Mouse (Mus musculus): ENCODE results near the gene Sec14l4. TPM values are rescaled to one million over a fixed set of nuclear protein-coding genes. Genes with fewer than 3 reads are reported as not detected.

Sec14l4 gene
- polyA plus RNA-seq, 1 experiment from 2014 or later, result 0.50 TPM

GRCm38 (mm10) chr11:4029343-4029742 lies 1.9 kb upstream of the Sec14l4 start:
- ATAC-seq (replicated peaks; ENCODE audit: insufficient number of reproducible peaks, insufficient read depth, low FRiP score, low read depth), result no peak

GRCm38 (mm10) chr11:4031961-4032360 lies 699 bp downstream of the Sec14l4 start:
- Histone ChIP-seq H3K36me3 (no peaks in the 10 kb centered on the region), H3K4me1 (replicated peaks) (no peaks in the 10 kb centered on the region), H3K4me2 (no peak overlapping the region; the same call in 1 of the 2 replicates), H3K9me3 (replicated peaks) (no peaks in the 10 kb centered on the region), H3K4me3 (no peak overlapping the region), H3K27ac (no peak overlapping the region), H3K27me3 (peaks cover 18% of the 10 kb centered on the region), H3K9ac (no peak overlapping the region)
- 39% methylated on average over 12 of the region's 12 CpGs for WGBS
- no peak for ATAC-seq (replicated peaks; ENCODE audit: insufficient number of reproducible peaks, insufficient read depth, low FRiP score, low read depth)

More at GRCm38 (mm10) chr11:4029343-4029742, 1.9 kb upstream of the Sec14l4 start:
- 62% methylated on average over 4 of the region's 4 CpGs for WGBS
- H3K9me3 ChIP-seq (replicated peaks), result no peaks in the 10 kb centered on the region
- H3K4me3 ChIP-seq, result no peak overlapping the region
- H3K4me2 ChIP-seq, result no peak overlapping the region
- H3K27ac ChIP-seq, result no peak overlapping the region
- no peak overlapping the region for H3K9ac ChIP-seq
- no peaks in the 10 kb centered on the region for H3K36me3 ChIP-seq
- H3K27me3 ChIP-seq, result peaks cover 18% of the 10 kb centered on the region
- no peaks in the 10 kb centered on the region for H3K4me1 ChIP-seq (replicated peaks)

- no peak overlapping the region for H3K27ac ChIP-seq
- H3K4me3 ChIP-seq, result no peak overlapping the region
- WGBS, result 68% methylated on average over 7 of the region's 7 CpGs
- H3K9me3 ChIP-seq (replicated peaks), result no peaks in the 10 kb centered on the region
- H3K9ac ChIP-seq, result no peak overlapping the region
- no peak for ATAC-seq (replicated peaks; ENCODE audit: insufficient number of reproducible peaks, insufficient read depth, low FRiP score, low read depth)
- no peaks in the 10 kb centered on the region for H3K36me3 ChIP-seq
- H3K4me1 ChIP-seq (replicated peaks), result no peaks in the 10 kb centered on the region
- no peak overlapping the region for H3K4me2 ChIP-seq
- peaks cover 18% of the 10 kb centered on the region for H3K27me3 ChIP-seq
Observed at GRCm38 (mm10) chr11:4033471-4033870, 2.2 kb downstream of the Sec14l4 start.

- no peak for ATAC-seq (replicated peaks; ENCODE audit: insufficient number of reproducible peaks, insufficient read depth, low FRiP score, low read depth)
- H3K27me3 ChIP-seq, result peaks cover 18% of the 10 kb centered on the region
Observed at GRCm38 (mm10) chr11:4034169-4034568, 2.9 kb downstream of the Sec14l4 start.

GRCm38 (mm10) chr11:4035116-4035892 lies 4.0 kb downstream of the Sec14l4 start:
- peaks cover 18% of the 10 kb centered on the region for H3K27me3 ChIP-seq
- H3K27ac ChIP-seq, result no peak overlapping the region
- WGBS, result 59% methylated on average over 18 of the region's 18 CpGs
- H3K4me1 ChIP-seq (replicated peaks), result no peaks in the 10 kb centered on the region
- H3K9ac ChIP-seq, result no peak overlapping the region
- no peaks in the 10 kb centered on the region for H3K36me3 ChIP-seq
- H3K9me3 ChIP-seq (replicated peaks), result no peaks in the 10 kb centered on the region
- no peak overlapping the region for H3K4me3 ChIP-seq
- no peak; the same call in 1 of the 2 replicates for ATAC-seq (replicated peaks; ENCODE audit: insufficient number of reproducible peaks, insufficient read depth, low FRiP score, low read depth)
- H3K4me2 ChIP-seq, result no peak overlapping the region

More at GRCm38 (mm10) chr11:4034169-4034568, 2.9 kb downstream of the Sec14l4 start:
- no peaks in the 10 kb centered on the region for H3K4me1 ChIP-seq (replicated peaks)
- H3K27ac ChIP-seq, result no peak overlapping the region
- no peak overlapping the region for H3K4me2 ChIP-seq
- no peaks in the 10 kb centered on the region for H3K9me3 ChIP-seq (replicated peaks)
- no peak overlapping the region for H3K9ac ChIP-seq
- 81% methylated on average over 4 of the region's 4 CpGs for WGBS
- H3K36me3 ChIP-seq, result no peaks in the 10 kb centered on the region
- no peak overlapping the region for H3K4me3 ChIP-seq

- no peak overlapping the region for H3K4me2 ChIP-seq
- H3K27me3 ChIP-seq, result peaks cover 16% of the 10 kb centered on the region
- no peak overlapping the region for H3K9ac ChIP-seq
- H3K9me3 ChIP-seq (replicated peaks), result no peaks in the 10 kb centered on the region
- no peak overlapping the region for H3K4me3 ChIP-seq
- H3K36me3 ChIP-seq, result no peaks in the 10 kb centered on the region
- H3K4me1 ChIP-seq (replicated peaks), result no peaks in the 10 kb centered on the region
- no peak overlapping the region for H3K27ac ChIP-seq
- WGBS, result 78% methylated on average over 6 of the region's 6 CpGs
- ATAC-seq (replicated peaks; ENCODE audit: insufficient number of reproducible peaks, insufficient read depth, low FRiP score, low read depth), result no peak
Observed at GRCm38 (mm10) chr11:4035916-4036315, 4.7 kb downstream of the Sec14l4 start.

- Histone ChIP-seq H3K4me3 (no peak overlapping the region), H3K36me3 (no peaks in the 10 kb centered on the region), H3K9ac (no peak overlapping the region), H3K9me3 (replicated peaks) (no peaks in the 10 kb centered on the region), H3K27me3 (0 out of 2 replicates have a peak, but pooled peaks cover 10% of the 10 kb centered on the region), H3K4me1 (replicated peaks) (no peaks in the 10 kb centered on the region), H3K4me2 (no peak overlapping the region), H3K27ac (no peak overlapping the region)
- ATAC-seq (replicated peaks; ENCODE audit: insufficient number of reproducible peaks, insufficient read depth, low FRiP score, low read depth), result no peak
- 59% methylated on average over 9 of the region's 9 CpGs for WGBS
Observed at GRCm38 (mm10) chr11:4036365-4037084, 5.3 kb downstream of the Sec14l4 start.

- Histone ChIP-seq H3K9me3 (replicated peaks) (no peaks in the 10 kb centered on the region), H3K4me1 (replicated peaks) (no peaks in the 10 kb centered on the region), H3K4me2 (no peak overlapping the region), H3K36me3 (no peaks in the 10 kb centered on the region), H3K27ac (no peak overlapping the region), H3K4me3 (no peak overlapping the region), H3K9ac (no peak overlapping the region), H3K27me3 (no peaks in the 10 kb centered on the region)
- ATAC-seq (replicated peaks; ENCODE audit: insufficient number of reproducible peaks, insufficient read depth, low FRiP score, low read depth), result no peak
- WGBS, result 93% methylated on average over 4 of the region's 4 CpGs
Observed at GRCm38 (mm10) chr11:4039951-4040350, 8.7 kb downstream of the Sec14l4 start.

- ATAC-seq (replicated peaks; ENCODE audit: insufficient number of reproducible peaks, insufficient read depth, low FRiP score, low read depth), result no peak
- no peaks in the 10 kb centered on the region for H3K4me1 ChIP-seq (replicated peaks)
- whole genome bisulfite sequencing, result 71% methylated on average over 6 of the region's 6 CpGs
- no peak overlapping the region for H3K9ac ChIP-seq
- H3K4me2 ChIP-seq, result no peak overlapping the region
- no peak overlapping the region for H3K4me3 ChIP-seq
- no peaks in the 10 kb centered on the region for H3K9me3 ChIP-seq (replicated peaks)
- H3K27me3 ChIP-seq, result no peaks in the 10 kb centered on the region
- H3K27ac ChIP-seq, result no peak overlapping the region
- no peaks in the 10 kb centered on the region for H3K36me3 ChIP-seq
Observed at GRCm38 (mm10) chr11:4041123-4041625, 9.9 kb downstream of the Sec14l4 start.

GRCm38 (mm10) chr11:4043081-4043480 lies 11.8 kb downstream of the Sec14l4 start:
- Histone ChIP-seq H3K9me3 (replicated peaks) (no peaks in the 10 kb centered on the region), H3K9ac (no peak overlapping the region), H3K27me3 (no peaks in the 10 kb centered on the region), H3K36me3 (no peaks in the 10 kb centered on the region), H3K27ac (no peak overlapping the region), H3K4me3 (no peak overlapping the region), H3K4me2 (no peak overlapping the region), H3K4me1 (replicated peaks) (no peaks in the 10 kb centered on the region)
- WGBS, result 84% methylated on average over 7 of the region's 7 CpGs
- ATAC-seq (replicated peaks; ENCODE audit: insufficient number of reproducible peaks, insufficient read depth, low FRiP score, low read depth), result no peak

- 67% methylated on average over 5 of the region's 5 CpGs for WGBS
- no peak for ATAC-seq (replicated peaks; ENCODE audit: insufficient number of reproducible peaks, insufficient read depth, low FRiP score, low read depth)
- H3K9me3 ChIP-seq (replicated peaks), result no peaks in the 10 kb centered on the region
Observed at GRCm38 (mm10) chr11:4046526-4046925, 15.3 kb downstream of the Sec14l4 start.

More at GRCm38 (mm10) chr11:4046526-4046925, 15.3 kb downstream of the Sec14l4 start:
- no peak overlapping the region for H3K27ac ChIP-seq
- no peak overlapping the region for H3K4me3 ChIP-seq
- H3K4me1 ChIP-seq (replicated peaks), result no peaks in the 10 kb centered on the region
- H3K9ac ChIP-seq, result no peak overlapping the region
- H3K27me3 ChIP-seq, result no peaks in the 10 kb centered on the region
- H3K4me2 ChIP-seq, result no peak overlapping the region
- no peaks in the 10 kb centered on the region for H3K36me3 ChIP-seq
